Mouse (Mus musculus) liver, embryonic 16.5 days (tissue): ENCODE data around the gene Rbfox2. TPM values are rescaled to one million over a fixed set of nuclear protein-coding genes. Genes with fewer than 3 reads are reported as not detected.

ENCODE experiments used
- ATAC-seq: fragments of 200-750 bp; cut with Nextera tagmentation; 2 replicates; pipeline ENCODE4 v1.8.0; 2017; ENCODE audit warnings: low read depth, mild to moderate bottlenecking, moderate number of reproducible peaks, moderate library complexity
- H3K27ac ChIP-seq: fragments of 300-500 bp; sonication (generic); 2 replicates; pipeline ENCODE4 v1.5.1; 2014; ENCODE audit warnings: mild to moderate bottlenecking, low read length
- H3K27me3 ChIP-seq: fragments of 300-500 bp; sonication (generic); 2 replicates; pipeline ENCODE4 v1.6.1; 2014; ENCODE audit warnings: low read depth, low read length, mixed read lengths; ENCODE audit not compliant: control insufficient read depth, insufficient read depth
- H3K36me3 ChIP-seq: fragments of 300-500 bp; sonication (generic); 2 replicates; pipeline ENCODE4 v1.6.1; 2014; ENCODE audit warnings: mild to moderate bottlenecking; ENCODE audit not compliant: control insufficient read depth, insufficient read depth
- H3K4me1 ChIP-seq: fragments of 300-500 bp; sonication (generic); 2 replicates; pipeline ENCODE4 v1.6.1; 2014; ENCODE audit warnings: low read depth, low read length, mixed read lengths; ENCODE audit not compliant: control insufficient read depth
- H3K4me2 ChIP-seq: fragments of 300-500 bp; sonication (generic); 2 replicates; pipeline ENCODE4 v1.6.1; 2014; ENCODE audit warnings: low read depth, low read length, mixed read lengths
- H3K4me3 ChIP-seq: fragments of 300-500 bp; sonication (generic); 2 replicates; pipeline ENCODE4 v1.5.1; 2014; ENCODE audit warnings: low read depth, mild to moderate bottlenecking, low read length
- H3K9ac ChIP-seq: fragments of 300-500 bp; sonication (generic); 2 replicates; pipeline ENCODE4 v1.6.1; 2014; ENCODE audit warnings: low read depth, low read length
- H3K9me3 ChIP-seq: fragments of 300-500 bp; sonication (generic); replicated peaks from 2 replicates; pipeline ENCODE4 v1.6.1; 2016; ENCODE audit warnings: low read length; ENCODE audit not compliant: control insufficient read depth
- WGBS: fragments of 180-500 bp; shearing (Covaris S2); extraction: QIAGEN DNeasy Blood & Tissue Kit; methylation state at CpG from one replicate; pipeline ENCODE4 v1.1.7; 2014; ENCODE audit not compliant: insufficient replicate concordance; 5-methylcytosine and 5-hydroxymethylcytosine counted together
- polyA plus RNA-seq: library from polyadenylated mRNA; unstranded; fragments of >200 nt; fragmentation: Nextera tagmentation; extraction: Ambion mirVana; gene quantifications from 2 replicates; pipeline ENCODE4 v1.2.1, GENCODE M21; 2015

Gene Rbfox2
- polyA plus RNA-seq, 1 experiment from 2014 or later = 12.7 TPM

- Histone ChIP-seq H3K36me3 (no peaks in the 10 kb centered on the region), H3K4me3 (no peak overlapping the region), H3K4me1 (no peaks in the 10 kb centered on the region), H3K9me3 (no peaks in the 10 kb centered on the region), H3K4me2 (no peak overlapping the region), H3K27me3 (no peaks in the 10 kb centered on the region), H3K27ac (no peak overlapping the region), H3K9ac (no peak overlapping the region)
- WGBS = 46% methylated on average over 6 of the region's 6 CpGs
- no peak for ATAC-seq
Observed at GRCm38 (mm10) chr15:77292381-77292780, 14.4 kb downstream of the Rbfox2 start.

- 50% methylated on average over 7 of the region's 7 CpGs for WGBS
- Histone ChIP-seq H3K27ac (no peak overlapping the region), H3K9ac (no peak overlapping the region), H3K36me3 (no peaks in the 10 kb centered on the region), H3K27me3 (no peaks in the 10 kb centered on the region), H3K4me3 (no peak overlapping the region), H3K9me3 (no peaks in the 10 kb centered on the region), H3K4me2 (no peak overlapping the region), H3K4me1 (no peaks in the 10 kb centered on the region)
- no peak for ATAC-seq
Observed at GRCm38 (mm10) chr15:77291471-77291870, 15.3 kb downstream of the Rbfox2 start.

GRCm38 (mm10) chr15:77290352-77290751 lies 16.5 kb downstream of the Rbfox2 start:
- Histone ChIP-seq H3K9me3 (no peaks in the 10 kb centered on the region), H3K4me2 (no peak overlapping the region), H3K27me3 (no peaks in the 10 kb centered on the region), H3K4me1 (no peaks in the 10 kb centered on the region), H3K36me3 (no peaks in the 10 kb centered on the region), H3K9ac (no peak overlapping the region), H3K27ac (no peak overlapping the region), H3K4me3 (no peak overlapping the region)
- no peak for ATAC-seq
- 47% methylated on average over 2 of the region's 2 CpGs for WGBS

- H3K4me1 ChIP-seq = no peaks in the 10 kb centered on the region; the same call in 1 of the 2 replicates
- no peak overlapping the region for H3K27ac ChIP-seq
- H3K27me3 ChIP-seq = no peaks in the 10 kb centered on the region
- no peak overlapping the region for H3K4me2 ChIP-seq
- no peaks in the 10 kb centered on the region for H3K36me3 ChIP-seq
- no peaks in the 10 kb centered on the region for H3K9me3 ChIP-seq
- no peak overlapping the region for H3K9ac ChIP-seq
- ATAC-seq = no peak
- WGBS = 79% methylated on average over 1 of the region's 1 CpGs
- H3K4me3 ChIP-seq = no peak overlapping the region
Observed at GRCm38 (mm10) chr15:77280130-77280529, 26.7 kb downstream of the Rbfox2 start.

- no peak overlapping the region for H3K4me3 ChIP-seq
- H3K9ac ChIP-seq = no peak overlapping the region
- H3K27me3 ChIP-seq = no peaks in the 10 kb centered on the region
- no peak overlapping the region for H3K27ac ChIP-seq
- H3K4me1 ChIP-seq = no peaks in the 10 kb centered on the region; the same call in 1 of the 2 replicates
- no peaks in the 10 kb centered on the region for H3K9me3 ChIP-seq
- H3K4me2 ChIP-seq = no peak overlapping the region
- 49% methylated on average over 5 of the region's 5 CpGs for WGBS
- no peaks in the 10 kb centered on the region for H3K36me3 ChIP-seq
- ATAC-seq = no peak
Observed at GRCm38 (mm10) chr15:77278825-77279224, 28.0 kb downstream of the Rbfox2 start.

GRCm38 (mm10) chr15:77276838-77277725 lies 29.7 kb downstream of the Rbfox2 start:
- Histone ChIP-seq H3K27ac (no peak overlapping the region), H3K9ac (no peak overlapping the region), H3K4me2 (no peak overlapping the region), H3K27me3 (no peaks in the 10 kb centered on the region), H3K9me3 (no peaks in the 10 kb centered on the region), H3K36me3 (no peaks in the 10 kb centered on the region), H3K4me1 (no peaks in the 10 kb centered on the region; the same call in 1 of the 2 replicates), H3K4me3 (no peak overlapping the region)
- 34% methylated on average over 3 of the region's 3 CpGs for WGBS
- no peak for ATAC-seq

GRCm38 (mm10) chr15:77276300-77276699 lies 30.5 kb downstream of the Rbfox2 start:
- no peak for ATAC-seq
- Histone ChIP-seq H3K9ac (no peak overlapping the region), H3K9me3 (no peaks in the 10 kb centered on the region), H3K4me2 (no peak overlapping the region), H3K27me3 (no peaks in the 10 kb centered on the region), H3K36me3 (no peaks in the 10 kb centered on the region), H3K4me3 (no peak overlapping the region), H3K27ac (no peak overlapping the region), H3K4me1 (no peaks in the 10 kb centered on the region; the same call in 1 of the 2 replicates)
- WGBS = 64% methylated on average over 1 of the region's 1 CpGs

- no peak overlapping the region for H3K9ac ChIP-seq
- no peak overlapping the region for H3K4me3 ChIP-seq
- H3K9me3 ChIP-seq = no peaks in the 10 kb centered on the region
- ATAC-seq = no peak
- no peaks in the 10 kb centered on the region for H3K27me3 ChIP-seq
- H3K27ac ChIP-seq = no peak overlapping the region
- H3K4me2 ChIP-seq = no peak overlapping the region
- H3K4me1 ChIP-seq = no peaks in the 10 kb centered on the region; the same call in 1 of the 2 replicates
- no peaks in the 10 kb centered on the region for H3K36me3 ChIP-seq
- WGBS = 59% methylated on average over 2 of the region's 2 CpGs
Observed at GRCm38 (mm10) chr15:77275572-77275971, 31.2 kb downstream of the Rbfox2 start.

GRCm38 (mm10) chr15:77273947-77274346 lies 32.9 kb downstream of the Rbfox2 start:
- 66% methylated on average over 6 of the region's 6 CpGs for WGBS
- Histone ChIP-seq H3K9ac (no peak overlapping the region), H3K27me3 (no peaks in the 10 kb centered on the region), H3K27ac (no peak overlapping the region), H3K4me2 (no peak overlapping the region), H3K36me3 (no peaks in the 10 kb centered on the region), H3K9me3 (no peaks in the 10 kb centered on the region), H3K4me3 (no peak overlapping the region), H3K4me1 (no peaks in the 10 kb centered on the region; the same call in 1 of the 2 replicates)
- ATAC-seq = no peak
